Mouse (Mus musculus): ENCODE data around the gene Cwc22.

Cwc22 gene

GRCm38 (mm10) chr2:77880351-77880750, 65.8 kb downstream of the Cwc22 start:
- H3K27me3 ChIP-seq (ENCODE audit: insufficient read depth, low read length) = no peaks in the 10 kb centered on the region
- no peaks in the 10 kb centered on the region for H3K36me3 ChIP-seq (ENCODE audit: insufficient read depth, low read length)
- no peaks in the 10 kb centered on the region for H3K4me1 ChIP-seq (replicated peaks; ENCODE audit: low read depth, low read length)
- H3K9me3 ChIP-seq (ENCODE audit: low read length) = no peaks in the 10 kb centered on the region
- TF ChIP-seq NANOG (IDR thresholded peaks at IDR 0.05; ENCODE audit: borderline replicate concordance, low read length) = no peak
- no peak for TF ChIP-seq CTCF (conservative IDR thresholded peaks at IDR 0.05; ENCODE audit: low read length)
- TF ChIP-seq POU5F1 (IDR thresholded peaks at IDR 0.05; ENCODE audit: borderline replicate concordance, low read length) = no peak
- H3K4me3 ChIP-seq (replicated peaks; ENCODE audit: low read length) = no peak overlapping the region

DNA sequence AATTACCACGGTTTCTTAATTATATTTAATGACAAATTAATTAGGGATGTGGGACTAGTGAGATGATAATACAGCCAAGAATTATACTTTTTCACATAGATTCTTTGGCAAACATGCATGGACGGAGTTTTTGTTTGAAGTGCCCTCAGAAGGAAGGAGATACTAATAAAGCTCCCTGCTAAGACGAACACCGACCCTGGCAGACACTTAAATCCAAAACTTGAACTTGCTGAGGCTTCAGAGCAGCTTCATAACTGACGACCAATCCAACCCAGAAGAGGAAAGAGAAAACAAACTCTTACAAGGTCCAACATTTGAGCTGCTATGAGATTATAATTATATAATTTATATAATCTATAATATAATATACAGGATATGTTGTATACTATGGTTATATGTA, 66.4 kb downstream of the Cwc22 start:
- no peak overlapping the region for H3K4me3 ChIP-seq (replicated peaks; ENCODE audit: low read length)
- no peaks in the 10 kb centered on the region for H3K9me3 ChIP-seq (ENCODE audit: low read length)
- H3K27me3 ChIP-seq (ENCODE audit: insufficient read depth, low read length) = no peaks in the 10 kb centered on the region
- H3K36me3 ChIP-seq (ENCODE audit: insufficient read depth, low read length) = no peaks in the 10 kb centered on the region
- no peak for TF ChIP-seq CTCF (conservative IDR thresholded peaks at IDR 0.05; ENCODE audit: low read length)
- no peak for TF ChIP-seq POU5F1 (IDR thresholded peaks at IDR 0.05; ENCODE audit: borderline replicate concordance, low read length)
- no peak for TF ChIP-seq NANOG (IDR thresholded peaks at IDR 0.05; ENCODE audit: borderline replicate concordance, low read length)
- H3K4me1 ChIP-seq (replicated peaks; ENCODE audit: low read depth, low read length) = no peaks in the 10 kb centered on the region

DNA sequence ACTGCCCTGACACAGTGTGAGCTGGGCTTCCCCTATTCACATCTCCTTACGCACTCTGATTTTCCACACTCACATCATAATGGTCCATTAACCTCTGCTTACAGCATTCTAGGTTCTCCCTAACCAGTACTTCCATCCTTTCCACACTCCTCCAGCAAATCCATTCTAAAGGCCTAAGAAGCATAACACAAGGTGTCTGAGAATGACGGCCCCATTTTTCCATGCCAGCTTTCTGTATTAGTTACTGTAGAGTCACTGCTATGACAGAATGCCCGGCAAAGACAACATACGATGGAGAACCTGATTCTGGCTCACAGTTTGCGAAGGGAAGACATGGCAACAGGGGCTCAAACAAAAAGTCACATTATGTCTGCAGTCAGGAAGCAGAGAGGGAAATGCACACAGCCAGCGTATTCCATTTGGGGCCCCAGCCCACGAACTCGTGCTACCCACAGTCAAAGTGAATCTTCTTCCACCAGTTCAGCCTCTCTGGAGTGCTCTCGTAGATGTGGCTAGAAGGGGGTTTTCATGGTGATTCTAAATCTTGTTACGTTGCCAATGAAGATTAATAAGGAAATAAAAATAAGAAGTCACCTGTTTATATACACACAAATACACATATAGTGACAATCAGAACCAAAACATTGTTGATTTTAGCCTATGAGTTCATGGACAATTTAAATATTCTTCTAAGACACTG, 68.9 kb downstream of the Cwc22 start:
- Histone ChIP-seq H3K36me3 (ENCODE audit: insufficient read depth, low read length) (no peaks in the 10 kb centered on the region), H3K9me3 (ENCODE audit: low read length) (no peaks in the 10 kb centered on the region), H3K27me3 (ENCODE audit: insufficient read depth, low read length) (no peaks in the 10 kb centered on the region), H3K4me1 (replicated peaks; ENCODE audit: low read depth, low read length) (no peaks in the 10 kb centered on the region), H3K4me3 (replicated peaks; ENCODE audit: low read length) (no peak overlapping the region)
- TF ChIP-seq POU5F1 (IDR thresholded peaks at IDR 0.05; ENCODE audit: borderline replicate concordance, low read length) (no peak), NANOG (IDR thresholded peaks at IDR 0.05; ENCODE audit: borderline replicate concordance, low read length) (no peak), CTCF (conservative IDR thresholded peaks at IDR 0.05; ENCODE audit: low read length) (no peak)

- no peak for TF ChIP-seq POU5F1 (IDR thresholded peaks at IDR 0.05; ENCODE audit: borderline replicate concordance, low read length)
- TF ChIP-seq NANOG (IDR thresholded peaks at IDR 0.05; ENCODE audit: borderline replicate concordance, low read length) = no peak
- TF ChIP-seq CTCF (conservative IDR thresholded peaks at IDR 0.05; ENCODE audit: low read length) = no peak
- Histone ChIP-seq H3K4me3 (replicated peaks; ENCODE audit: low read length) (no peak overlapping the region), H3K27me3 (ENCODE audit: insufficient read depth, low read length) (no peaks in the 10 kb centered on the region), H3K4me1 (replicated peaks; ENCODE audit: low read depth, low read length) (no peaks in the 10 kb centered on the region), H3K36me3 (ENCODE audit: insufficient read depth, low read length) (no peaks in the 10 kb centered on the region), H3K9me3 (ENCODE audit: low read length) (no peaks in the 10 kb centered on the region)
Observed at GRCm38 (mm10) chr2:77876331-77876730, 69.8 kb downstream of the Cwc22 start.

DNA sequence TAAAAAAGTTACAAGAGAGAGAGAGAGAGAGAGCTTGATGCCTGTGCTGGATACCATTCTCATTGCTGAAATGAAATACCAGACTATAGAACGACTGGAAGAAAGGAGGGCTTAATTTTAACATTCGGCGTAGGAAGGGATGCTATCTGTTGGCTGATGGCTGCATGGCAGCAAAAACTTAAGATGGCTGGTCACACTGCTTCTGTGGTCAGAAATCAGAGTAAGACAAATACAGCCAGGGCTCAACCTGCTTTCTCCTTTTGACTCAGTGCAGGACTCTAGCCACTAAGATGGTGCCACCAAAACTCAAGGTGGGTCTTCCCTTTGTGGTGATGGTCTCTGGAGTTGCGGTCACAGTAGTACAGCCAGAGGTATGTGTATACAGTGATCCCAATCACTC, 70.7 kb downstream of the Cwc22 start:
- Histone ChIP-seq H3K4me3 (replicated peaks; ENCODE audit: low read length) (no peak overlapping the region), H3K4me1 (replicated peaks; ENCODE audit: low read depth, low read length) (no peaks in the 10 kb centered on the region), H3K9me3 (ENCODE audit: low read length) (no peaks in the 10 kb centered on the region), H3K27me3 (ENCODE audit: insufficient read depth, low read length) (no peaks in the 10 kb centered on the region), H3K36me3 (ENCODE audit: insufficient read depth, low read length) (no peaks in the 10 kb centered on the region)
- no peak for TF ChIP-seq NANOG (IDR thresholded peaks at IDR 0.05; ENCODE audit: borderline replicate concordance, low read length)
- TF ChIP-seq POU5F1 (IDR thresholded peaks at IDR 0.05; ENCODE audit: borderline replicate concordance, low read length) = no peak
- TF ChIP-seq CTCF (conservative IDR thresholded peaks at IDR 0.05; ENCODE audit: low read length) = no peak

DNA sequence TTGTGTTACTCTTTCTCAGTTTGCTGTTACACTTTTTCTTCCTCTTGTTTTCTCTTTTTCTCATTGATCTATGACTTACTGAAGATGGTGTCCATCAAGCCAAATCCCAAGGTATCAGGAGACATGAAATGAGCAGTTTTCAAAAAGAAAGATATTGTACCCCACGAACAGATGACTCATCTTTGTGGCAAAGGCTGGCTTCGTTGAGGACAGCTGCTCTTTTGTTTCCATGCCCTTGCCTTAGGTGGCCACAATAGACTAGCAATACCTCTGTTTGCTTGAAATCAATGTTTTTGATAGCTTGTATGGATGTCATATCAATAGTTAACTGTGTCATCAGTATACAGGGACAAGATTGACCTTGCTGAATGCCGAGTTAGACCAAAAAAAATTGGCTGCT, 71.5 kb downstream of the Cwc22 start:
- Histone ChIP-seq H3K36me3 (ENCODE audit: insufficient read depth, low read length) (no peaks in the 10 kb centered on the region), H3K9me3 (ENCODE audit: low read length) (no peaks in the 10 kb centered on the region), H3K4me3 (replicated peaks; ENCODE audit: low read length) (no peak overlapping the region), H3K27me3 (ENCODE audit: insufficient read depth, low read length) (no peaks in the 10 kb centered on the region), H3K4me1 (replicated peaks; ENCODE audit: low read depth, low read length) (no peaks in the 10 kb centered on the region)
- TF ChIP-seq POU5F1 (IDR thresholded peaks at IDR 0.05; ENCODE audit: borderline replicate concordance, low read length) = no peak
- no peak for TF ChIP-seq CTCF (conservative IDR thresholded peaks at IDR 0.05; ENCODE audit: low read length)
- no peak for TF ChIP-seq NANOG (IDR thresholded peaks at IDR 0.05; ENCODE audit: borderline replicate concordance, low read length)

DNA sequence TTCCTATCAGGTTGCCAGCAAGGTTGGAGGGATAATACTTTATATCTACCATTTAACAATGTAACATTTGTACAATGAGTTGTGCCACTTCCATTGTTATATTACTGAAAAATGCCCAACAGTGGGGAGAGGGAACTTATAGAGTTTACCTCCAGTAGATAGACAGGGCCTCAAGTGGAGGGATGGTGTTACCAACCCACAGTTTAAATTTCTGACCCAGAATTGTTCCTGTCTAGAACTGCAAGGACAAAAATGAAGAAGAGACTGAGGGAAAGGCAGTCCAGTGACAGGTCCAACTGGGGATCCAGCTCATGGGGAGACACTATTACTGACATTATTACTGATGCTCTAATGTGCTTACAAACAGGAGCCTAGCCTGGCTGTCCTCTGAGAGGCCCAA, 72.4 kb downstream of the Cwc22 start:
- no peak for TF ChIP-seq CTCF (conservative IDR thresholded peaks at IDR 0.05; ENCODE audit: low read length)
- TF ChIP-seq POU5F1 (IDR thresholded peaks at IDR 0.05; ENCODE audit: borderline replicate concordance, low read length) = no peak
- no peak for TF ChIP-seq NANOG (IDR thresholded peaks at IDR 0.05; ENCODE audit: borderline replicate concordance, low read length)
- no peaks in the 10 kb centered on the region for H3K27me3 ChIP-seq (ENCODE audit: insufficient read depth, low read length)
- no peaks in the 10 kb centered on the region for H3K36me3 ChIP-seq (ENCODE audit: insufficient read depth, low read length)
- H3K9me3 ChIP-seq (ENCODE audit: low read length) = no peaks in the 10 kb centered on the region
- H3K4me1 ChIP-seq (replicated peaks; ENCODE audit: low read depth, low read length) = no peaks in the 10 kb centered on the region
- H3K4me3 ChIP-seq (replicated peaks; ENCODE audit: low read length) = no peak overlapping the region

GRCm38 (mm10) chr2:77872676-77873075, 73.5 kb downstream of the Cwc22 start:
- H3K27me3 ChIP-seq (ENCODE audit: insufficient read depth, low read length) = no peaks in the 10 kb centered on the region
- TF ChIP-seq POU5F1 (IDR thresholded peaks at IDR 0.05; ENCODE audit: borderline replicate concordance, low read length) = no peak
- TF ChIP-seq CTCF (conservative IDR thresholded peaks at IDR 0.05; ENCODE audit: low read length) = no peak
- TF ChIP-seq NANOG (IDR thresholded peaks at IDR 0.05; ENCODE audit: borderline replicate concordance, low read length) = no peak

DNA sequence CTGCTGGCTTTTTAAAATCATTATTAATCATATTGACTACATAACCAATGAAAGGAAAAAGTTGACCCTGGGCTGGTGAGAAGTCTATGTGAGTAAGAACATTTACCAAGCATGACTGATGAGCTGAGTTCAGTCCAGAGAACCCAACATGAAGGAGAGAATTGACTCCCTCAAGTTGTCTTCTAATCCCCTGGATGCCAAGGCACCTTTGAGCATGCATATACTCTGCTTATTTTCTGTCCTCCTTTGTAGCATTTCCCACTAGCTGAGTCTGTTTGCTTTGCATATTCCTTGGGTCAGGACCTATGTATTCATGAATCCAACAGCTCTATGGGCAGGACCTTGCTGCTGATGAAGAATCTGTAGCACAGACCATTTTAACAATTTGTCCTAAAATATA, 75.0 kb downstream of the Cwc22 start:
- Histone ChIP-seq H3K4me1 (replicated peaks; ENCODE audit: low read depth, low read length) (no peaks in the 10 kb centered on the region), H3K27me3 (ENCODE audit: insufficient read depth, low read length) (no peaks in the 10 kb centered on the region), H3K36me3 (ENCODE audit: insufficient read depth, low read length) (no peaks in the 10 kb centered on the region), H3K9me3 (ENCODE audit: low read length) (no peaks in the 10 kb centered on the region), H3K4me3 (replicated peaks; ENCODE audit: low read length) (no peak overlapping the region)
- TF ChIP-seq CTCF (conservative IDR thresholded peaks at IDR 0.05; ENCODE audit: low read length) = no peak
- no peak for TF ChIP-seq POU5F1 (IDR thresholded peaks at IDR 0.05; ENCODE audit: borderline replicate concordance, low read length)
- TF ChIP-seq NANOG (IDR thresholded peaks at IDR 0.05; ENCODE audit: borderline replicate concordance, low read length) = no peak

More at GRCm38 (mm10) chr2:77872676-77873075, 73.5 kb downstream of the Cwc22 start:
- Histone ChIP-seq H3K4me3 (replicated peaks; ENCODE audit: low read length) (no peak overlapping the region), H3K36me3 (ENCODE audit: insufficient read depth, low read length) (no peaks in the 10 kb centered on the region), H3K9me3 (ENCODE audit: low read length) (no peaks in the 10 kb centered on the region), H3K4me1 (replicated peaks; ENCODE audit: low read depth, low read length) (no peaks in the 10 kb centered on the region)
